Mouse (Mus musculus) natural killer cell, adult 2 months (primary cell): ENCODE results near the gene Gm28042.

Experiments
- DNase-seq, 2 experiments: peaks; one replicate each; pipeline ENCODE4 v3.0.0; 2022; ENCODE audit warnings: low spot score in 2 of 2

Gm28042 gene

DNA sequence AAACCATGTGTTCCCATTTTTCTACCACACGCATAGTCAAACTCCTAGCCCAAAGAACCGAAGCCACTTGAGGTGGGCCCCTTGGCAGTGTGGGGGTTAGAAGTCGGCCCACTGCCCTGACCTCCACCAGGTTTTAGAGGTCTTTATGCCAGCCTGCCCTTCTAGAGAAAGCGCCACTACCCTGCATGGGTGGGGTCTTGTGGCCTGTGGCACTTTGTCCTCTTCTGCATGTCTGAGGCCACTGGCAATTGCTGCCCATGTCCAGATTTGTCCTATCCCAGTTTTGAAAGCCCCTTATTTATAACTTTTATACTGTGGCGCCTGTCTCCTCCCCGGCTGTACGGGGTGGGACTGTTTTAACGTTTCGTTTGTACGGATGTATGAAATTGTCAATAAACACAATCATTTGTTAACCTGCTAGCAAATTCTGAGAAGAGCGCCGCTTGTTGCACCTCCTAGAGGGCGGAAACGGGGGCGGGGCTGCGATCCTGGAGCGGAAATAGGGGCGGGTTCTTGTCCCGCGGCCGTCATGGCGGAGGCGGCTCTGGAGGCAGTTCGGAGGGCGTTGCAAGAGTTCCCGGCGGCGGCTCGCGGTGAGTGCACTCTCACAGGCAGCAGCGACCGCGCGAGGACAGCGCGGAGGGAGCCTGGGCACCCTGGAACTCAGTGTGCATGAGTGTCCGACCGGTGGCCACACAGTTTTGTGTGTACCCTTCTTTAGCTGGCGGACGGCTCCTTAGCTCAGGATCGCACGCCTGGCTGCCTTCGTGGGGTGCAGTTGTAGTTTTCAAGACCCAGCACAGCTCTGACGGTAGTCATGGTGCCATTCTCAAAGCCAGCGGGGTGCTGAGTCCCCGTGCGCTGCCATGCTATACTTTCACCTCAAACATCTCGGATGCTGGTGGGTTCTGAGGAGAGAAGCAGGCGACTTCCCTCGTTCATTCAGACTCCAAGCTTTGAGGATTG, at the start of gene Gm28042, which contains the start of gene Jmjd7:
Gene Gm28042 (plus strand): TSS at position 510 of the 966 bp plus-strand sequence.
Gene Jmjd7 (plus strand): TSS at position 500 of the 966 bp plus-strand sequence.
- DNase-seq = peak; percentile 90 to 93

DNA sequence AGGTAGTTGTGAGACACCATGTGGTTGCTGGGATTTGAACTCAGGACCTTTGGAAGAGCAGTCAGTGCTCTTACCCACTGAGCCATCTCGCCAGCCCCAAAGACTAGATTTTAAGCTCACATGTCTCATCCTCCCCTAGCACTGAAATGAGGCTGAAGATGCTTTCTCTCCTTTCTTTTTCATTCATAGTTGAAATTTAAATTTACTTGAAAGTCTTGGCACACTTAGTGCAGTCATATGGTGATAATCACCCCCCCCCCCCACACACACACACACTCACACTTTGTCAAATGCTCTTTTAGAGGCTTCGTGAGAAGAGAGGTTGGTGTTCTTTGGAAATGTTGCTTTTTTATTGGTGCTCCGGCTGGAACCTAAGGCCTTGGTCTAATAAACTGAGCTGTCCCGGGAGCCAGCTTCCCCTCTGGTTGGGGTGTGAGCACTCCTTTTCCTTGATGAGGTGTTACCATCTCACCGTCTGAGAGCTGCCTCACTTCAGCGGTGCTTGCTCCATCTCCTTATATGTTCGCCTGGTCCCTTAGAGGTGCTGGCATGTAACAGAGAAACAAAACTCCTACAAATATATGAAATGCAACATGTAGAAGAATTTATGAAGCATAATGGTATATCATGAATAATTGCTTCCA, 46.8 kb upstream of the Gm28042 start:
- no peak for DNase-seq

DNA sequence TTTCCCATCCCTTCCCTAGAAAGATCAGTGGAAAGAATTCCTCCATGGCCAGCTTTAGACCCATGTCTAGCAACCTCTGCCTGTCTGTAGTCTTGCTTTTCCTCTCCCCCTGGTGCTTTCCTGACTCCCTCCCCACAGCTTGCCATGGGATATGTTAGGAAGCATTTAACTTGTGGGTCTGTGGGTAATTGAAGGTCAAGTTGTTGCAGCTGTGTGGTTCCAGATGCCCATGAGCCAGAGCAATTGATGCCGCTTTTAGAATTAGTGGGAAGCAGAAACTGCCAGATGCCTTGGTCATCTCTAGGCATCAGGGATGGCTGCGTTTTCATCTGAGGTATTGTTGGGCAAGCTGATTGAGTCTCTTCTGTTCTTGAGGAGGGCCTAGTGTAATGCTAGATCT, 45.7 kb upstream of the Gm28042 start:
- no peak for DNase-seq

DNA sequence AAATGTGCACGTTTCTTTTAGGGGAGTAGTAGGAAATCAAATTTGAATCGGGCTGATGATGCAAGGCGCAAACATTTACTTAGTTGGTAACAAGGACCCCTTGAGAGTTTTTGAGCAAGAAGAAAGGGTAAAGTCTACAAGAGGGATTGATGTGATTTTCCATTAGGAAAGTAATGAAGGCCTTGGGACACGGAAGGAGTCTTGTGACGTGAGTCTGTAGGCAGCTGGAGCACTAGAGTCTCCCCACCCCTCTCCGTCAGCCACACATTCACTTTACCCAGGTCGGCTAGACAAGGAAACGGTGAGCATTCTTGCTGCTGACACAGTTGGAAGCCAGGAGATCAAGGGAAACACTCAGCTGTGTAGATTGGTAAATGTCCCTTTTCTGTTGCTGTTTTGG, 41.4 kb upstream of the Gm28042 start:
- DNase-seq = no peak

DNA sequence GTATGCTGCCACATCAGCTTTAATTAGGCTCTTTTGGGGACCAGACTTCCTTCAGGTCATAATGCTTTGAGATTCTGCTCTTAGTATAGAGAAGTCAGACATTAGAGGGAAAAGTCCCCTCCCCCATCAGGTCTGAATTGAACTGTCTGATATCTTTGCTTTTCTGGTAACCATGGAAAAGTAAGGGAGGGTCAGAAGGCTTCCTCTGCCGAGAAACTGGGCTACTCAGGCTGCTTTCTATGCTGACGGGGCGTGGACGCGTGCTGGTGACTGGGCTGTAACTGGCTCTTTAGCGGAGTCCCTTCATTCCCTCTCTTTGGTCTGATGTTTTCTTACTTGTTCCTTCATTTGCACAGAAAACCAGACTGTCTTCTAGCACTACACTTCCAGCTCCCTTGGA, 40.9 kb upstream of the Gm28042 start:
- no peak for DNase-seq

DNA sequence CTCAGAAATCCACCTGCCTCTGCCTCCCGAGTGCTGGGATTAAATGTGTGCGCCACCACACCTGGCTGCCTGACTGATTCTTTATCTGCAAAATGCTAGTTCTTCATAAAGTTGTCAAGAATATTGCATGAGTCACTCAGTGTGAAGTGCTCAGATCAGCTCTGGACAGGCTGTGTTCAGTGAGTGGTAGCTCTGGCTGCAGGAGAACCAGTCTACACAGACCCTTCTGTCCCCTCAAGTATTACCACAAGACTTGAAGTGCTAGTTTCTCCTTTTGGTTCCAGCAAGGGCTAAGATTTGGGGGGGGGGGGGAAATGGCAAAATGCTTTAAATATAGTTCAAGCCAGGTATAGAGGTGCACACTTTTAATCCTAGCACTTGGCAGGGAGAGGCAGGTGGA, 39.9 kb upstream of the Gm28042 start:
- no peak for DNase-seq

DNA sequence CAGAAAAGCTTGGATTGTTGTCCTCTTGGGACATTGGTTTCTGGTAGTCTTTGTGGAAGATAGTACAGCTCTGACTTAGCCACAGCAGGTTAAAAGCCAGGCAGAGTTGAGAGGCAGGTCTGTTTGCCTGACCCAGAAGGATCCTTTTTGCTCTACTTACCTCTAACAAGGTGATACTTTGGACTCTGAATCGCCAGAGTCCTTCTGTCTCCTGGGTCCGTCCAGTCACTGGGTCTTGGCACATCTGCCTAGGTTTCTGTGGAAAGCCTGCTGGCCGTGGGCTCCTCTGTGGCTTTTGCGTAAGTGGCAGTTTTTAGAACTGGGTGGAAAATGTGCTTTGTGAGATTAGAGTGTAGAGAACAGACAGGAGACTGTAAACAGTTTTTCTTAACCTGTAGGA, 38.3 kb upstream of the Gm28042 start:
- DNase-seq = no peak

DNA sequence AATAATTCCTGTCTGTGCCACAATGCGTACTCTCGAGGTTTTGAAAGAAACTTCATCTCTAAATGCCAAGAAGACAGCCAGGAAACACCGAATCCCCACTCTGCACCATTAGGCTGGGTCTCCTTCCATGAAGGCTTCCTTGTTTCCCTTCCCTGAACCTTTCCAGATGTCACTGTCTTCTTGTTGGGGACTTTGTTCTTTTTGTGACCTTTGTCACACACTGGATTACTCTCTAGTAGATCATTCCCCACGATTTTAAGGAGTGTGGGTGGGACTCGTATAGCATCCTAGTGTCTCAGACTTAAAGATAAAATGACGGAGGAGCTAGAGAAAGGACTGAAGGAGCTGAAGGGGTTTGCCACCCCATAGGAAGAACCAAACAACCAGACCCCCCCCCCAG, 36.4 kb upstream of the Gm28042 start:
- DNase-seq = no peak

DNA sequence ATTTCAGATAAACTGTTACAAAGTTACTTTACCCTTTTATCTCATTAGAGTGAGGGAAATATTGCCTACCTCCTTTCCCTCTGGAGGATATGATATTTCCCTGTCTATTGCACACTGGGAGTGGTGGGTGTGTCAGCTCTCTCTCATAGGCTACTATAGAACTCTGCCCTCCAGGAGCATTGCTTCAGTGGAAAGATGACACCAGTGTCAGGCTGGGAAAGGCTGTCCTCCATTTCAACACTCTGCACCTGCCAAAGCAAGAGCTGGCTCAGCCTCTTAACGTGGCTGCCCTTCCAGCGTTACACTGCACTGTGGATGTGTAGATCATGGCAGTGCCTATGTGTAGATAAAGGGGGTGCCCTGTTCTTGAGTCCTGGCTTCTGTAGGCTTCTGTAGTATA, 34.9 kb upstream of the Gm28042 start:
- no peak for DNase-seq

DNA sequence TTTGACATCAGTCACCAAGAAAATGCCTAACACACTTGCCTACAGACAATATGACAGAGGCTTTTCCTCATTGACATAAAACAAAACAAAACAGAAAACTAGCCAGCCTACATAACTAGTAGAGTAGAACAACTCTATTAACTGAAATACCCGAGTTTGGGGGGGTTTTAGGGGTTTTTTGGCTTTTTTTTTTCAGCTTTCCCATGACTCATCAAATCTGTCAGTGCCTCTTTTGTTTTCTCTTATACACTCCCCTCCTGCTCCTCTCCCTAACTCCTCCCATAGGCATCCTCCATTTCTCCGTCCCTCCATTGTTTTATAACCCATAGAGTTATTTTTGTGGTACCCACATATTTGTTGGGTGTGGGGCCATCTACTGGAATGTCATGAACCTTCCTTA, 33.8 kb upstream of the Gm28042 start:
- DNase-seq = no peak

DNA sequence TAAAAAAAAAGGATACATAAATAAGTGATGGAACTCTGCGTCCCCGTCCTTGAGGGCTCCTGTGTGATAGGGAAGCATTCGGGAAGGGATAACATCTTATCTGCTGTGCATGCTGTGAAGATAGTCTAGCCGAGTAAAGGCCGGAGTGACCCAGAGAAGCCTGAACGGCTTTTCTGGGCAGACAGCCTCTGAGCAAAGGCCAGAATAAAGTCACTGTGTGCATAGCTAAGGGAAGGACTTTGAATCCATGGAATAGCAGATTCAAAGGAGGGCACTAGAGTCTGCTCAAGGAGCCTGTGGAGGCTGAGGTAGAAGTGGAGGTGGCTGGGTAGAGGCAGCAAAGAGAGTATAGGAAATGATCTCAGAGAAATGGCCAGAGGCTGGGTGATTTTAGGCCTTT, 32.5 kb upstream of the Gm28042 start:
- DNase-seq = no peak

DNA sequence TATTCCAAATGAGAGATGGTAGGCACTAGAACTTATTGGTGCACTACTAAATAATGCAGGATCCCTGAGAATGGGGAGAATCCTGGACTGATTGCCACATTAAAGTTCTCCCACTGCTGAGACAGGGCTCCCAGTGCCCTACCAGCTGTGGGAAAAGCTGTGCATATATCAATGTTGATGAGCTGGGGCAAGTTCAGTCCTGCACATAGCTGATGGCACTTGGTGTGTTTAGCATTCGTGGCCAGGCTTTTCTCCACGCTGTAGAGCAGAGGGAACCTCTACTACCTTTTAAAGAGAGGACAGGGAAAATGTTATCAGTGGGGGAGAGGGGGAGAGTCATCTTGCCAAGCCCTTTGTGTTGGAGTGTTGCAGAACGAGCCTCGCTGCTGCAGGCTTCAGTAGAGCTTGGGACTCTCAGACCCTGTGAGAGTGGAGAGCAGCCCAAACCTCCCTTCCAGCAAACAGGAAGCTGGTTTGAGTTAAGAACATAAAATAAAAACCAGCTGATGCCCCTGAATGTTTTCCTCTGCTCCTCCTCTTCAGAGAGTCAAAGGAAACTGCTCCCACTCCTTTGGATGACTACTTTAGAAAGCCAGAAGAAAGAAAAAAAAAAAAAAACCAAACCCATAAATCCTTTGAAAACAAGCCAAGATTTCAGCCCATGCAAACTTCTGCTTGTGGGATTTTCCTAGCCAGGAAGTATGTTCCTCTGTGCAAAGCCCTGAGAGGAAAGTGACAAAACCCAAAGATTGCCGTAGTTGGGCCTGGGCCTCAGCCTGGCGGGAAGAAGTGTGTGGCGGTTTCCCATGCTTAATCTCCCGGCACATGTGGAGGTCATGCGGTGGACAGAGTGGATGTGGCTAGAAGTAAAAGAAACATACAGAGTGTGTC, 31.7 kb upstream of the Gm28042 start:
- no peak for DNase-seq

DNA sequence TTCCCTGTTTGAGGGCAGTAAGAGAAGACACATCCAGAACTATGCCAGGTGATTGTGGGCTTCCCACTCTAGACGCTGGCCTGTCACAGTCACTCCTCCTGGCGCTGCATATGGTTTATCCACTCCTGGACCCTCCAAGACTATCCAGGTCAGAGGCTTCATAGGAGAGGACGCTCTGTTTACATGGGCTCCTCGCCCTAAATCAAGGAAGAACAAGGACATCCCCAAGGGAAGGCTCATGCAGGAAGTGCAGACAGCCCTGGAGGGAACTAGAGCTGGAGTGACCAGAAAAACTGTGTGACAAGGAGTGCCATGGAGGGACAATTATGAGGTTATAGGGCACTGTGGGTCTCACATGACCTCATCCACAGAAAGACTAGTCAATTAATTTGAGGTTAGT, 29.9 kb upstream of the Gm28042 start:
- no peak for DNase-seq

DNA sequence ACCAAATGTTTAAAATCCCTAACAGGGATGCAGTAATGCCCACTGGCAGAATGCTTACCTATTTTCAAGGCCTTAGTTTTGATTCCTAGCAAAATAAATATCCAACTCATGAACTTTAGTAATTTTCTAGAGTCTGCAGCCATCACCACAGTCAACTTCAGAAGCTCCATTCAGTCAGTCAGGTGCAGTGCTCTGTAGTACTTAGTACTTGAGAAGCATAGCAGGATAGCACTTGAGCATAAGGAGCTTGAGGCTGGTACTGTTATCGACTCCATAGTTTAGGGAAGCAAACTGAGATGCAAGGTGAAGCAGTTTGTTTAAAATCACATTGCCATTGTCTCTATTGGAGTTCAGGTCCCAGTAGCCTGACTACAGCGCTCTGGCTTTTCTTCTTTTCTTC, 27.6 kb upstream of the Gm28042 start:
- DNase-seq = no peak

DNA sequence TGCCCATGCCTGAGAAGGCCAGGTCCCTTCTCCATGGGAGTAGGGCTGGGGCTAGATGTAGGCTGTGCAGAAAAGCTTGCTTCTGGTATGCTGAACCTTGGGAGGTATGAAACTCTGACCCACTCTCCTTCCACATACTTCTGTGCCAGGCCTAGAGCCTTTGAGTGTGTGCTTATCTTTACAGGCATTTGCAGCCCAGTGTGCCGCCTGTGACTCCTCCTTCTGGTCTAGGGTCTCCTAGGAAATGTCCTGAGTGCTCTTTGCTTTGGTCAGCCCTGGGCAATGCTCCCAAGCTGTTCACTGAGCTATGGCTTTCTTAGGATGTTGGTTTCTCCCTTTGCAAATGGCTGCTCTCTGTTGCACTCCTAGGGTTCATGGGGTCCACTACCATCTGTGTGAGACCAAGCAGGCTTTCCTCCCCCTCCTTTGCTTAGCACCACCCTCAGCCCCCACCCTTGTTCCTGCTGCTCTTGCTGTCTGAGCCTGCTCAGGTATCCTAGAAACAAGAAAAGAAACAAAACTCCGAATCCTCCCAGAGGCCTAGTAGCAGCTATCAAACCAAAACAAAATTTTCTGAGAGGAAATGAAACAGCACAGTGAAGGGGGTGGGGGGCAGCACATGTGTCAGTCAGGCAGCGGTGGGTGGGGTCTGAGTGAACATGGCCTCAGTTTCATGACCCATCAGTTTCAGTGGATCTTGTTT, 26.3 kb upstream of the Gm28042 start:
- no peak for DNase-seq

DNA sequence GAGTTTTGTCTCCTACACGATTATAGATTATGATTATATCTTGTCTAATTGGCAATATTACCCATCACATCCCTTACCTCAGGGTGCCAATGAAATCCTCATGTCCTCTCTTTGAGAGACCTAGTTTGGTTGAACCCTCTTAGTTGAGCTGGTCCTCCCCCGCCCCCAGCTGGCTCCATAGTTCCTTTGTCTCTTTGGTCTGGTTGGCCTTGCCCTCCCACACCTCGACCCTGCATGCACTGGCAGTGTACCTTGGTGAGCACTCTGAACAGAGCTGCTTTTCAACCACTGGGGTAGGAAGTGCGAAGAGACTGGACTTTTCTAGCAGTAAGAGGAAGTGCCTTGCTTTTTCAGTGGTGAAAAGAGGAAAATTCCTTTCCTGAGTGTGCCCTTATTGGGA, 25.3 kb upstream of the Gm28042 start:
- no peak for DNase-seq

DNA sequence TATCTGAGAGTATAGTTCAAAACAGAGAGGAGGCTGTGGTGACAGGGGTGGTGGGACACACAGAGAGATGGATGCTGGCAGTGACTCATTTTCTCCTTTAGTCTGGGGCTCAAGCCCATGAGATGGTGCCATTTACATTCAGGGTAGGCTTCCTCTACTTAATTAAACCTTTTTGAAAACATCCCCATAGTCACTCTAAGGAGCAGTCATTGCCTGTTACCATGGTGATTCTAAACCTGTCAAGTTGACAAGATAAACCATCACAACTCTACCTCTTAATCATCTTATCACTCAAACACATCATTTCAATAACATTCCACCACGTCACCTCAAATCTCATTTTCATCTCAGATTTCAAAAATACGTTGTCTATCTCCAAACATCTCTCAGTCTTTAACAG, 23.3 kb upstream of the Gm28042 start:
- no peak for DNase-seq

DNA sequence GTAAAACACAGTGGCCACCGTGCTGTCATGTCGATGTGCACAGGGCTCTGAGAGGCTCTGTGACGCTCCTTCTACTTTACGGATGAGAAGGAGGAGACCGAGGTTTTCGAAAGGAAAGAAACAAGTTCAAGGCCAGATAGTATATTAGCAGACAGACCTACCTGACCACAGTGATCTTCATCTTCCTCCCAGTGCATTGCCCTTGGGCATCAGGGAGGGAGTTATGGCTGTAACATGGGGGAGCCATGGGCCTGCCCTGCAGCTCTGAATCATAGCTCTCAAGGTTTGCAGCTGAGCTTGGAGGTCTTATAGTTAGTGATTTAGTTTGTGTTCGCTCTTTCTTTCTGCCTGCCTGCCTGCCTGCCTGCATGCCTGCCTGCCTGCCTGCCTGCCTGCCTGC, 20.6 kb upstream of the Gm28042 start:
- DNase-seq = no peak

DNA sequence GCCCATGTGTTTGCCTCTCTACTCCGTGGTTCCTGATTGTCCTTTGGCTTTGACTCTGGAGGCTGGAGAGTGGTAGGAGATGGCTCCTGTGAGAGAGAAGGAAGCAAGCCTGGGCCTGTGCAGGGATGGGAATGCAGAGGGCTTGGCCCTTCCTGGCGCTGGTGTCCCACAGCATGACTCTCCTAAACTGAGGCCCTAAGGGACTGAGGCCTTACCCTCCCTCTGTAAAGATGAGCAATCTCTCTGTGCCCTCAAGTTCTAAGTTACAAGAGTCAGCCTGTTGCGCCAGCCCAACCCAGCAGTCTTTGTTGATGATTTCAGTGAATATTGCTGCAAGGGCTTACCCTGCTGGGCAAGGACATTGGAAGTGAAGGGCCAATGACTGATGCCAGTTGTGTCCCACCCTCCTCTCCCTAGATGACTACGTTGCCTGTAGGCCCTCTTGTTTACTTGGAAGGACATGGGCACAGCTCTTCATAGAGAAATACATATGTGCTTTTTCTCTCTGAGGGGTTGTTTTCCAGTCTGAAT, 19.5 kb upstream of the Gm28042 start:
- no peak for DNase-seq

DNA sequence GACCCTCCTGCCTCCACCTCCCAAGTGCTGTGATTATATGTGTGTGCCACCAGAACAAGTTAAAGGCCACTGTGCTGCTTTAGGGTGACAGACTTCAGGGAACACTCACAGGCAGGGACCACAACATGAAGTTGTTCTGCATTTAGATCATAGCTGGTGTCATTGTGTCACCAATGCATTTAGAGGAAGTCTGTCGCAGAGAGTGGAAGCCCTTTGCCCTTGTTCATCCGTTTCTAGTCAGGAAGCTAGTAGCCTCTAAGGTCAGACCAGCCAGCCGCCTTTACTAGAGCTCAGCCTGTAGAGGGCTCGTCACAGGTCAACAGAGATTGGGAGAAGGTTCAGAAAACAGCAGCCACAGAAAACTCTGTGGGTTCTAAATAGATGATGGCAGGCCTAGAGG, 18.6 kb upstream of the Gm28042 start:
- DNase-seq = no peak
